Mouse (Mus musculus): ENCODE results near the gene Gm8297.
"Not testable (repeated sequence)": the region's sequence is repeated elsewhere in the genome, so short reads cannot be mapped to it uniquely, and the experiment has no call there.

Gm8297 gene

DNA sequence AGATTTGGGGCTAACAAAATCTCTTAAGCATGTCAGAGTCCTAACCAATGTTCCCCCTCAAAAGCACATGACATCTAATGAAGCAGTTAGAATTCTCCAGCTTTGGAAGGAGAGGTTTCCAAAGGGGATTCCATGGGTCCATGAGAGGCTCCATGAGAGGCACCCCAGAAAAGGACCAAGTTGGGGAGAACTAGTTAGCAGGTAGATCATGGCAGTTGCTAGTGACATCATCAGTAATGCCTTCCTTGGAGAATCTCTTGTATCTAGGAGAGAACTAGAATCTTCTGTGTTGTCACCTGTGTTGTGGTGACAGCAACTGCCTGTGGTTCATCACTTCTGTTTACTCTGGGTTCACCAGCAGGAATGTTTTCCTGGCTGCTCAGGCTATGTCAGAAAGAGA lies at the start of gene Gm8297:
TSS of gene Gm8297 (plus strand) at position 301 of the 400 bp plus-strand sequence.
- not testable (repeated sequence) for DNase-seq

DNA sequence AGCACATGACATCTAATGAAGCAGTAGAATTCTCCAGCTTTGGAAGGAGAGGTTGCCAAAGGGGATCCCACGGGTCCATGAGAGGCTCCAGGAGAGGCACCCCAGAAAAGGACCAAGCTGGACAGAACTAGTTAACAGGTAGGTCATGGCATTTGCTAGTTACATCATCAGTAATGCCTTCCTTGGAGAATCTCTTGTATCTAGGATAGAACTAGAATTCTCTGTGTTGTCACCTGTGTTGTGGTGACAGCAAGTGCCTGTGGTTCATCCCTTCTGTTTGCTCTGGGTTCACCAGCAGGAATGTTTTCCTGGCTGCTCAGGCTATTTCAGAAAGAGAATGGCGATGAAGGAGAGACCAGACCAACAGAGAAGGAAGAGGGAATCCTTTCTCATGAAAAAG lies 31.9 kb downstream of the Gm8297 start, which contains the start of gene Gm3298:
TSS of gene Gm3298 (plus strand) at position 301 of the 400 bp plus-strand sequence.
- DNase-seq = not testable (repeated sequence)
